In the genomic region with DNA sequence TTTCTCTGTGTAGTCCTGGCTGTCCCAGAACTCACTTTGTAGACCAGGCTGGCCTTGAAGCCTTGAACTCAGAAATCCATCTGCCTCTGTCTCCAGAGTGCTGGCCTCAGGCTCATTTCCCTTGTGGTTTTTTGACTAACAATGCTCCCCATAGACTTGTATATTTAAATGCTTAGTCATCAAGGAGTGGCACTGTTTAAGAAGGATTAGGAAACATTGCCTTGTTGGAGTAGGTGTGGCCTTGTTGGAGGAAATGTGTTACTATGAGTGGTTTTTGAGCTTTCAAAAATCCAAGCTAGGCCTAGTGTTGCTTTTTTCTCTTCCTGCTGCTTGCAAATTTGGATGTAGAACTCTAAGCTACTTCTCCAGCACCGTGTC, we compare ENCODE assay signal across 19 mouse cellular contexts.
"Had no signal": no experiment of that assay in that cellular context is flagged by ENCODE, and none has a peak within 500 bp of the region (broad histone marks: within the 10 kb centered on the region; RNA-seq: fewer than 3 reads in every experiment).

No protein-coding gene starts in this region.

- H3K27ac ChIP-seq: macrophage; midbrain, embryonic 13.5 days; midbrain, embryonic 15.5 days; neural tube, embryonic 13.5 days; neural tube, embryonic 15.5 days; stomach, embryonic 15.5 days; stomach, postnatal 0 days had no signal

- H3K36me3 ChIP-seq: midbrain, embryonic 13.5 days; midbrain, embryonic 15.5 days; neural tube, embryonic 13.5 days; neural tube, embryonic 15.5 days; stomach, embryonic 15.5 days had no signal

- H3K9me3 ChIP-seq: midbrain, embryonic 13.5 days; midbrain, embryonic 15.5 days; neural tube, embryonic 13.5 days; neural tube, embryonic 15.5 days; stomach, embryonic 15.5 days had no signal

- DNase-seq: lung, adult 18-20 months; lung, embryonic 14.5 days; lung, postnatal 14 days; lung, postnatal 36 days; retina, postnatal 1 day; right cerebral cortex, adult 18-20 months; thymus, adult 2 months; thymus, postnatal 25 days; thymus, postnatal 4 days had no signal

- H3K4me3 ChIP-seq: megakaryocyte, embryonic 14.5 days; midbrain, embryonic 13.5 days; midbrain, embryonic 15.5 days; myocyte; neural tube, embryonic 13.5 days; neural tube, embryonic 15.5 days; stomach, embryonic 15.5 days had no signal

- H3K4me1 ChIP-seq: megakaryocyte, embryonic 14.5 days; neural tube, embryonic 13.5 days; neural tube, embryonic 15.5 days; stomach, embryonic 15.5 days had no signal

- H3K9ac ChIP-seq: lung, embryonic 14.5 days; midbrain, embryonic 13.5 days; midbrain, embryonic 15.5 days; neural tube, embryonic 13.5 days; neural tube, embryonic 15.5 days; stomach, embryonic 15.5 days had no signal

- H3K4me2 ChIP-seq: lung, embryonic 14.5 days; midbrain, embryonic 11.5 days; midbrain, embryonic 13.5 days; midbrain, embryonic 15.5 days; neural tube, embryonic 13.5 days; neural tube, embryonic 15.5 days; stomach, embryonic 15.5 days had no signal

- H3K27me3 ChIP-seq: megakaryocyte, embryonic 14.5 days; midbrain, embryonic 13.5 days; midbrain, embryonic 15.5 days; neural tube, embryonic 13.5 days; neural tube, embryonic 15.5 days; stomach, embryonic 15.5 days had no signal
